Mouse (Mus musculus): ENCODE measurements around the gene Ifitm10. TPM values are rescaled to one million over a fixed set of nuclear protein-coding genes. Genes with fewer than 3 reads are reported as not detected.

Gene Ifitm10
- polyA plus RNA-seq, 1 experiment from 2014 or later = 0.32 TPM

DNA sequence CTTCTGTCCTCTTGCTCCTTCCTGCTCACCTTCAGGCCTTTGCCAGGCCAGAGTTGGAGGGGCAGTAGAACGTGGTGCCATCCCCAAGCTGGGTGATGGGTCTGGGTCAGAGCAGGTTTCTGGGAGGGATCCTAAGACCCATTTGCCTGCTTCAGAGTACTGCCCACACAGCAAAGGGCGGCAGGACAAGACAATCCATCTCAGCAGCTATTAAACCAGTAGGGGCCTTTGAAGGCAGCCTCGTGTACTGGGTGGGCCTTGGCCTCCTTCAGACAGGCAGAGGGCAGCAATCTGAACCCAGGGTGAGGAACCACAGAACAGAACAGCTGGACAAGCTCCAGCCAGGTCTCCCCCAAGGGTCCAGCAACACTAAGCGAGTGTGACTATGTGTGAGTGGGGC lies 2.5 kb upstream of the Ifitm10 start:
- H3K27me3 ChIP-seq (ENCODE audit: control insufficient read depth, insufficient read depth, low read length) = peaks cover 19% of the 10 kb centered on the region
- H3K9me3 ChIP-seq (ENCODE audit: control insufficient read depth, low read length) = no peaks in the 10 kb centered on the region
- no peak overlapping the region for H3K9ac ChIP-seq (ENCODE audit: low read length)
- no peak overlapping the region for H3K4me3 ChIP-seq (ENCODE audit: low read depth, low read length)
- ATAC-seq (replicated peaks; ENCODE audit: low FRiP score) = no peak
- H3K4me2 ChIP-seq (ENCODE audit: low read depth, low read length, severe bottlenecking) = no peak overlapping the region
- no peaks in the 10 kb centered on the region; the same call in 1 of the 2 replicates for H3K36me3 ChIP-seq (ENCODE audit: control insufficient read depth, insufficient read depth, low read length)
- H3K27ac ChIP-seq (ENCODE audit: low read depth, low read length) = no peak overlapping the region
- DNase-seq (ENCODE audit: low spot score) = no peak
- WGBS = 77% methylated on average over 4 of the region's 4 CpGs
- peaks cover 2% of the 10 kb centered on the region; the same call in 1 of the 2 replicates for H3K4me1 ChIP-seq (replicated peaks; ENCODE audit: control insufficient read depth, insufficient read depth, low read length)

DNA sequence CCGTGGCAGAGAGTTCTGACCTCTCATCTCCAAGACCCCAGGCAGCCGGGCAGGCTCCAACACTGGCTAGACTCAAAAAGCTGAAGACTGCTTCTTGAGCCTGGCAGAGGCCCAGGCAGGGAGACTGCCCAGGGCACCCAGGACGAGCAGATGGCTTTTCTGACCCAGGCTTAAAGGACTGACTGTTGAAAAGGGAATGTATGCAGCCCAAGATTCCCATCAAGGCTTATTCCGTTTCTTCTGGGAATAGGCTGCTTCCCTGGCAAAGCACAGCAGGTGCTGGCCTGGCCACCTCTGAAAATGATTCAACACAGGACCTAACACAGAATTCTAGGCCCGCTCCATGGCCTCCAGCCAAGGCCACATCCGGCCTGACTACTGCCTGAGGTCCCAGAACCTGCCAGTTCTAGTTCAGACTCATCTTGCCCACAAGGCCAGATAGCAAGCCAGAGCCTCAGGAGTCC lies 1.7 kb upstream of the Ifitm10 start:
- H3K36me3 ChIP-seq (ENCODE audit: control insufficient read depth, insufficient read depth, low read length) = no peaks in the 10 kb centered on the region; the same call in 1 of the 2 replicates
- H3K9me3 ChIP-seq (ENCODE audit: control insufficient read depth, low read length) = no peaks in the 10 kb centered on the region
- H3K27me3 ChIP-seq (ENCODE audit: control insufficient read depth, insufficient read depth, low read length) = peaks cover 24% of the 10 kb centered on the region
- no peak overlapping the region for H3K27ac ChIP-seq (ENCODE audit: low read depth, low read length)
- no peak overlapping the region for H3K9ac ChIP-seq (ENCODE audit: low read length)
- ATAC-seq (replicated peaks; ENCODE audit: low FRiP score) (no peak), DNase-seq (ENCODE audit: low spot score) (no peak)
- H3K4me1 ChIP-seq (replicated peaks; ENCODE audit: control insufficient read depth, insufficient read depth, low read length) = peaks cover 2% of the 10 kb centered on the region; the same call in 1 of the 2 replicates
- 86% methylated on average over 6 of the region's 6 CpGs for WGBS
- H3K4me2 ChIP-seq (ENCODE audit: low read depth, low read length, severe bottlenecking) = no peak overlapping the region
- no peak overlapping the region for H3K4me3 ChIP-seq (ENCODE audit: low read depth, low read length)

DNA sequence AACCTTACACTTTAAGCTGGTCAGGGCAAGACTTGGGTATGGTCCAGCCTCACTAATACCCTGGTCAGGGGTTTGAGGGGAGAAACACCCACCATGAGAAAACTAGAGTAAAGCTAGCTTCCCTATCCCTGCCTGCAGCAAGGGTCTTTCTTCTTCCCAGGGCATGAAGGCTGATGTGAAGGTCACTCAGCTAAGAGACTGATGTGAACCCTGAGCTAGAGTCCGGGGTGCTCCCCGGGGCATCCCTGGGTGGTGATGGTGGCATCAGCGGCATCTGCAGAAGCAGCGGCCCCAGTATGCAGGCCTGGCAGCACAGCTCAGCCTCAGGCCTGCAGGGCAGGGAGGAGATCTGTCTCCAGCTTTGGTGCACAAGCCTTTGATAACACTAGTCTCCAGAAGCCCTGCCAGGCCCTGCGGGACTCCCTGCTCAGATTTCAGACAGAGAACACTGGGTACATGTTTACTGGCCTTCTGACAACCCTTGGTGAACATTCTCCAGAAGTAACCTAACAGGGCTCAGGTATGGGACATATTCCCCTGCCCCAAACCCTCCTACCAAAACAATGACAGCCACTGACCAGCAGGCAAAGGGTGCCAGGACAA lies 961 bp upstream of the Ifitm10 start:
- Histone ChIP-seq H3K9me3 (ENCODE audit: control insufficient read depth, low read length) (no peaks in the 10 kb centered on the region), H3K4me3 (ENCODE audit: low read depth, low read length) (no peak overlapping the region), H3K9ac (ENCODE audit: low read length) (no peak overlapping the region), H3K4me2 (ENCODE audit: low read depth, low read length, severe bottlenecking) (no peak overlapping the region), H3K4me1 (replicated peaks; ENCODE audit: control insufficient read depth, insufficient read depth, low read length) (peaks cover 2% of the 10 kb centered on the region; the same call in 1 of the 2 replicates), H3K36me3 (ENCODE audit: control insufficient read depth, insufficient read depth, low read length) (no peaks in the 10 kb centered on the region; the same call in 1 of the 2 replicates), H3K27me3 (ENCODE audit: control insufficient read depth, insufficient read depth, low read length) (peaks cover 24% of the 10 kb centered on the region), H3K27ac (ENCODE audit: low read depth, low read length) (no peak overlapping the region)
- WGBS = 92% methylated on average over 5 of the region's 5 CpGs
- ATAC-seq (replicated peaks; ENCODE audit: low FRiP score) = no peak
- no peak for DNase-seq (ENCODE audit: low spot score)

DNA sequence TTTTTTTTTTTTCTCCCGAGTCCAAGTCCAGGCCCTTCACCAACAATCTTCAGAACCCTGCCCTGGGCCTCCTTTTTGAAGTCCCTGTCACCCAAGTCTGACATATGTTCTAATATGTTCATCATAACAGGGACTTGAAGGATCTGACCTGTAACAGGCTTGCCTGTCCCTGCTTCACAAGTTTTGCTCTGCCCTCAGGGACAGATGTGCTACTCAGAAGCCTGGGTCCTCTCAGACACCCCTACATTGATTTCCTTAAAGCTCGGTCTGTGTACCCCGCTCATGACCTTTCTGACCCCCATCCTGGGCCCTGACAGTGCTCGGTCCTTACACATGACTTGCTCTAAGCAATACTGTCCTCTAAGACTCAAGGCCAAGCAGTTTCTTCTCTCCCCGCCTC lies 514 bp downstream of the Ifitm10 start:
- Histone ChIP-seq H3K4me3 (ENCODE audit: low read depth, low read length) (no peak overlapping the region), H3K4me2 (ENCODE audit: low read depth, low read length, severe bottlenecking) (no peak overlapping the region), H3K9ac (ENCODE audit: low read length) (no peak overlapping the region), H3K27me3 (ENCODE audit: control insufficient read depth, insufficient read depth, low read length) (peaks cover 24% of the 10 kb centered on the region), H3K36me3 (ENCODE audit: control insufficient read depth, insufficient read depth, low read length) (no peaks in the 10 kb centered on the region; the same call in 1 of the 2 replicates), H3K4me1 (replicated peaks; ENCODE audit: control insufficient read depth, insufficient read depth, low read length) (peaks cover 2% of the 10 kb centered on the region; the same call in 1 of the 2 replicates), H3K27ac (ENCODE audit: low read depth, low read length) (no peak overlapping the region), H3K9me3 (ENCODE audit: control insufficient read depth, low read length) (no peaks in the 10 kb centered on the region)
- DNase-seq (ENCODE audit: low spot score) (no peak), ATAC-seq (replicated peaks; ENCODE audit: low FRiP score) (no peak)
- WGBS = 73% methylated on average over 5 of the region's 5 CpGs

DNA sequence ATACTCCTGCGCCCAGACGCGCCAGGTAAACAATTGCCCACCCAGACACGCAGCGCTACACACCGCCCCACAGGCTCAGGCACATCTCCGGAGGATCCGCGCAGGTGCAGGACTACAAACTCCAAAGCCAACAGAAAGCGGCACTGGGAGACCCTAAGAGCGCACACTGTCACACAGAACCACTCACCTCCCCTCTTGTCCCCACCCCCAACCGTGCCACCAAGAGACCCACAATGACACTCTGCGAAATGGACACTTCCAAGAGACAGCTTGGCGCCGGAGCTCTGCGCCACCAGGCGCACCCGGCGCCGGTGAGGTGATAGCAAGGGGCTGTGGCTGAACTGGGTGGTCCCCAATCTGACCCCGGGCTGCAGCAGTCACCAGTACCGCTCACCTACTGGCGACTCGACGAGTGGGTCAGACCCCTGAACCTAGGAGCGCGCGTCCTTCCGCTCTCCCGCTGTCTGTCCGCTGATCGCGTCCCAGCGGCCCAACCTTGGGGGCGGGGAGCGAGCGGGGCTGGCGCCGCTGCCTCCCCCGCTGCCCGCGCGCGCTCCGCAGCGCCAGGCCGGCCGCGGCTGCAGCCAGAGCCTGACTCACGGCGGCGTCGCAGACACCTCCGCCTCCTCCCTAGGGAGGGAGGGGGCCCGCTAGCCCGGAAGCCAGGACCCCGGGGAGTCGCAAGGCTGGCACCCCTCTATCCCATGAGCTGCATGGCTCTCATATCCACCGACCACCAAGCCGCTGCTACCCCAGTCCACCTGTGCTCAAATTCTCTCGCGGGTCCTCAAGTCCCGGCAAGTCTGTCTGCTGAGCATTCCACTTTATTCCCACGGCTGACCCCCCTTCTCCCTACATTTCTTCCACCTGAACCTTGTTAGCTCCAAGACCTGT lies 1.5 kb downstream of the Ifitm10 start:
- Histone ChIP-seq H3K4me1 (replicated peaks; ENCODE audit: control insufficient read depth, insufficient read depth, low read length) (peaks cover 2% of the 10 kb centered on the region; the same call in 1 of the 2 replicates), H3K9me3 (ENCODE audit: control insufficient read depth, low read length) (no peaks in the 10 kb centered on the region), H3K4me2 (ENCODE audit: low read depth, low read length, severe bottlenecking) (peak overlapping the region; percentile 37), H3K27ac (ENCODE audit: low read depth, low read length) (no peak overlapping the region), H3K4me3 (ENCODE audit: low read depth, low read length) (peak overlapping the region; percentile 18), H3K9ac (ENCODE audit: low read length) (no peak overlapping the region), H3K27me3 (ENCODE audit: control insufficient read depth, insufficient read depth, low read length) (peaks cover 24% of the 10 kb centered on the region), H3K36me3 (ENCODE audit: control insufficient read depth, insufficient read depth, low read length) (no peaks in the 10 kb centered on the region; the same call in 1 of the 2 replicates)
- WGBS = 2% methylated on average over 62 of the region's 64 CpGs
- DNase-seq (ENCODE audit: low spot score) = no peak
- no peak for ATAC-seq (replicated peaks; ENCODE audit: low FRiP score)

DNA sequence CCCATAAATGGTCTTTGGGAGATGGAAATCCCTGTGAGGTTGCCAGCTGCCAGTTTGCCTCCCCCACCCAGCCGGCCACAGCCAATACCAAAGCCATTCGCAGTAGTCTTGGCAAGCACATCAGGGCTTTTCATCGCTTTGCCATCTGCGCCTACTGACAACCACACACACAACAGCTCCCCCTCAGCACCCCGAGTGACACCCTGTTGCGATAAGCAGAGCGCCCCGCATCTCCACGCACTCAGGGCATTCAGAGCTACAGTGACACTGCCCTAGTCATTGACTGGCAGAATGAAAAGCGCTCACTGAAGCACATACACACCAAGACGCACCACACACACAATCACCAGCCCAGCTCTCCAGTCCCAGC lies 2.2 kb downstream of the Ifitm10 start:
- Histone ChIP-seq H3K4me2 (ENCODE audit: low read depth, low read length, severe bottlenecking) (peak overlapping the region; percentile 37; the same call in 1 of the 2 replicates), H3K27me3 (ENCODE audit: control insufficient read depth, insufficient read depth, low read length) (peaks cover 24% of the 10 kb centered on the region), H3K4me3 (ENCODE audit: low read depth, low read length) (peak overlapping the region; percentile 18), H3K27ac (ENCODE audit: low read depth, low read length) (no peak overlapping the region), H3K4me1 (replicated peaks; ENCODE audit: control insufficient read depth, insufficient read depth, low read length) (peaks cover 2% of the 10 kb centered on the region; the same call in 1 of the 2 replicates), H3K36me3 (ENCODE audit: control insufficient read depth, insufficient read depth, low read length) (no peaks in the 10 kb centered on the region; the same call in 1 of the 2 replicates), H3K9ac (ENCODE audit: low read length) (no peak overlapping the region), H3K9me3 (ENCODE audit: control insufficient read depth, low read length) (no peaks in the 10 kb centered on the region)
- DNase-seq (ENCODE audit: low spot score) (no peak), ATAC-seq (replicated peaks; ENCODE audit: low FRiP score) (no peak)
- WGBS = 26% methylated on average over 11 of the region's 11 CpGs

DNA sequence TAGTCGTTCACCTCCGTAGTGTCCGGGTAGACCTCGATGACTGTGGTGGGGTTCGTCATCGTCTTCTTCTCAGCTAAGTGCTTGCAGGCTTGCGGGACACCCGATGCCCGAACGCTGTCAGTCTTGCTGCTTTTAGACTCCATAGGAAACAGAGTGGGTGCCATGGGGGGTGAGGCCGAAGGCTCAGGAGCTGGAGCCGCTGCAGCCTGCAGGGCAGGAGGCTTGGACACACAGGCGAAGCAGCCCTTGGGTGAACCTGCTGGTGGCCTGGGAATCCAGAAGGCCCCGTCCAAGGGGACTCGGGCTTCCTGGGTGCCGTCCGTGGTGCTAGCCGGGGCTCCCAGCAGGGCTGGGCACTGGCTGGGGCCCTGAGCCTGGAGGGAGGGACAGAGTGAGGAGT lies 2.6 kb downstream of the Ifitm10 start:
- H3K27ac ChIP-seq (ENCODE audit: low read depth, low read length) = no peak overlapping the region
- H3K4me2 ChIP-seq (ENCODE audit: low read depth, low read length, severe bottlenecking) = no peak overlapping the region
- peaks cover 2% of the 10 kb centered on the region; the same call in 1 of the 2 replicates for H3K4me1 ChIP-seq (replicated peaks; ENCODE audit: control insufficient read depth, insufficient read depth, low read length)
- H3K9me3 ChIP-seq (ENCODE audit: control insufficient read depth, low read length) = no peaks in the 10 kb centered on the region
- no peaks in the 10 kb centered on the region for H3K36me3 ChIP-seq (ENCODE audit: control insufficient read depth, insufficient read depth, low read length)
- DNase-seq (ENCODE audit: low spot score) (no peak), ATAC-seq (replicated peaks; ENCODE audit: low FRiP score) (no peak)
- H3K27me3 ChIP-seq (ENCODE audit: control insufficient read depth, insufficient read depth, low read length) = peaks cover 24% of the 10 kb centered on the region
- no peak overlapping the region for H3K4me3 ChIP-seq (ENCODE audit: low read depth, low read length)
- H3K9ac ChIP-seq (ENCODE audit: low read length) = no peak overlapping the region
- WGBS = 80% methylated on average over 18 of the region's 18 CpGs

DNA sequence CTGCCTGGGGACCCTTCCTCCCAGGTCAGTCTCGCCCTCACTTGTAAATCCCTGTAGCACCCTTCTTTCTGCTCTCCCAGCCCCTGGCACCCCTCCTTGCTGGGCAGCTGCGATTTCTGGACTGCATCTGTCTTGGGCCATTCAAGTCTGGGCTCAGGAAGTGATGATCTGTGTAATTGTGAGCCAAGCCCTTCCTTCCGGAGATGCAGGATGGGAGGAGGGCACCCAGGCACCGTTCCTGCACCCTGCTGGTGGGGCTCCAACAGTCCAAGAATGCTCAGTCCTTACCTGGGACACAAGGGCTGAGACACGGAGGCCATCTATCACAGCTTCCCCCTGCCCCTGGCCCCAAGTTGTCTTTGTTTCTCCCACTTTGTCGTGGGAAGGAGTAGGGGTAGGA lies 3.7 kb downstream of the Ifitm10 start:
- WGBS = 78% methylated on average over 6 of the region's 6 CpGs
- peaks cover 2% of the 10 kb centered on the region; the same call in 1 of the 2 replicates for H3K4me1 ChIP-seq (replicated peaks; ENCODE audit: control insufficient read depth, insufficient read depth, low read length)
- H3K4me2 ChIP-seq (ENCODE audit: low read depth, low read length, severe bottlenecking) = no peak overlapping the region
- H3K9me3 ChIP-seq (ENCODE audit: control insufficient read depth, low read length) = no peaks in the 10 kb centered on the region
- no peak overlapping the region for H3K27ac ChIP-seq (ENCODE audit: low read depth, low read length)
- ATAC-seq (replicated peaks; ENCODE audit: low FRiP score) (no peak), DNase-seq (ENCODE audit: low spot score) (no peak)
- peaks cover 24% of the 10 kb centered on the region for H3K27me3 ChIP-seq (ENCODE audit: control insufficient read depth, insufficient read depth, low read length)
- H3K4me3 ChIP-seq (ENCODE audit: low read depth, low read length) = no peak overlapping the region
- no peaks in the 10 kb centered on the region for H3K36me3 ChIP-seq (ENCODE audit: control insufficient read depth, insufficient read depth, low read length)
- no peak overlapping the region for H3K9ac ChIP-seq (ENCODE audit: low read length)
